Mouse (Mus musculus) liver, embryonic 14.5 days (tissue): ENCODE results near the gene Cope. TPM values are rescaled to one million over a fixed set of nuclear protein-coding genes. Genes with fewer than 3 reads are reported as not detected.

Source experiments
- ATAC-seq: fragments of 200-750 bp; cut with Nextera tagmentation; 2 replicates; pipeline ENCODE4 v1.8.0; 2017; ENCODE audit warnings: moderate number of reproducible peaks, mild to moderate bottlenecking, moderate library complexity; ENCODE audit not compliant: insufficient read depth
- DNase-seq, 3 experiments: peaks; one replicate each; pipeline ENCODE4 v3.0.0-alpha.2; 2012 to 2013; ENCODE audit warnings: low read depth in 3 of 3, low spot score in 3 of 3
- H3K27ac ChIP-seq: fragments of 300-500 bp; sonication (generic); 2 replicates; pipeline ENCODE4 v1.5.1; 2014; ENCODE audit warnings: moderate library complexity, mild to moderate bottlenecking, control low read depth, inconsistent platforms
- H3K27me3 ChIP-seq: fragments of 300-500 bp; sonication (generic); 2 replicates; pipeline ENCODE4 v1.6.1; 2014; ENCODE audit warnings: mild to moderate bottlenecking, low read length, moderate library complexity; ENCODE audit not compliant: control insufficient read depth, insufficient read depth
- H3K36me3 ChIP-seq: fragments of 300-500 bp; sonication (generic); replicated peaks from 2 replicates; pipeline ENCODE4 v1.6.1; 2014; ENCODE audit warnings: low read depth; ENCODE audit not compliant: control insufficient read depth, insufficient read depth
- H3K4me1 ChIP-seq, 2 experiments: fragments of 200-500 bp in 1 of 2; fragments of 300-500 bp in 1 of 2; sonication (generic) in 1 of 2; replicated peaks; 2 replicates each; pipeline ENCODE4 v1.6.1; 2012 to 2014; ENCODE audit warnings: antibody characterized with exemption in 1 of 2, inconsistent platforms in 1 of 2, low read length in 1 of 2; ENCODE audit not compliant: control insufficient read depth in 2 of 2, insufficient read depth in 2 of 2
- H3K4me2 ChIP-seq: fragments of 300-500 bp; sonication (generic); 2 replicates; pipeline ENCODE4 v1.6.1; 2014; ENCODE audit warnings: low read depth, mild to moderate bottlenecking, control low read depth, moderate library complexity
- H3K4me3 ChIP-seq, 2 experiments: fragments of 200-500 bp in 1 of 2; fragments of 300-500 bp in 1 of 2; sonication (generic) in 1 of 2; 2 replicates each; pipeline ENCODE4 v1.5.1; 2012 to 2014; ENCODE audit warnings: low read depth in 2 of 2, low read length in 2 of 2, mild to moderate bottlenecking in 2 of 2, control low read depth in 1 of 2, inconsistent platforms in 1 of 2, moderate library complexity in 1 of 2; ENCODE audit not compliant: insufficient read depth in 1 of 2
- H3K9ac ChIP-seq: fragments of 300-500 bp; sonication (generic); replicated peaks from 2 replicates; pipeline ENCODE4 v1.6.1; 2014; ENCODE audit warnings: mild to moderate bottlenecking, control low read depth, moderate library complexity
- H3K9me3 ChIP-seq: fragments of 300-500 bp; sonication (generic); 2 replicates; pipeline ENCODE4 v1.6.1; 2016; ENCODE audit warnings: low read length, mixed read lengths; ENCODE audit not compliant: control insufficient read depth
- CTCF ChIP-seq: IDR thresholded peaks from 2 replicates; pipeline ENCODE4 v1.5.1; 2016; ENCODE audit warnings: antibody characterized with exemption, low read depth, control low read depth
- EP300 ChIP-seq: IDR thresholded peaks from 2 replicates; pipeline ENCODE4 v1.6.1; 2016; ENCODE audit warnings: antibody characterized with exemption, low read depth
- WGBS: fragments of 180-500 bp; shearing (Covaris S2); extraction: QIAGEN DNeasy Blood & Tissue Kit; methylation state at CpG from one replicate; pipeline ENCODE4 v1.1.7; 2014; ENCODE audit not compliant: insufficient replicate concordance; 5-methylcytosine and 5-hydroxymethylcytosine counted together
- polyA plus RNA-seq, 2 experiments: library from polyadenylated mRNA; depleted of rRNA in 1 of 2; stranded (reverse) in 1 of 2; unstranded in 1 of 2; fragments of >200 nt; fragmentation: Nextera tagmentation in 1 of 2; extraction: Ambion mirVana in 1 of 2; gene quantifications; 2 replicates each; pipeline versions ENCODE4 v1.2.1 to v1.2.3; 2012 to 2014

Gene Cope
- polyA plus RNA-seq, 2 experiments, result 138 to 171 TPM

DNA sequence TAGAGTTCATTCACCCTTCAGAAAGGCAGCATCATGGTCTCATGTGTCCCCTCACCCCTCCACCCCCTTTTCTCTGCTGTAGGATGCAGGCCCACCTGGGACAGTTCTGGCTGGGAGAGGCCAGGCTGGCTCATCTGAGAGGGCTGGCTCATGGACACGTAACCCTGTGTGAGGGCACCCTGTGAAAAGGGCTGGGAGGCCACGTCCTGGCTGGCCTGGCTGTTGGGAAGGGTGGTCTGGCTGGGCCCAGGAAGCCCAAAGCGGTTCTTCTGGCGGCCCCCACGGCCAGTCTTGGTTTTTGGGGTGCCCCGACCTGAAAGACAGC lies 30.5 kb downstream of the Cope start:
- Histone ChIP-seq H3K4me3 (no peak overlapping the region), H3K9ac (no peak overlapping the region), H3K36me3 (peaks cover 70% of the 10 kb centered on the region), H3K27me3 (no peaks in the 10 kb centered on the region), H3K4me2 (no peak overlapping the region), H3K4me1 (peaks cover 5 to 11% of the 10 kb centered on the region in 2 experiments), H3K27ac (no peak overlapping the region), H3K9me3 (no peaks in the 10 kb centered on the region)
- no peak for TF ChIP-seq CTCF
- no peak for TF ChIP-seq EP300
- ATAC-seq, result no peak
- 89% methylated on average over 6 of the region's 6 CpGs for WGBS
- no peak for DNase-seq

DNA sequence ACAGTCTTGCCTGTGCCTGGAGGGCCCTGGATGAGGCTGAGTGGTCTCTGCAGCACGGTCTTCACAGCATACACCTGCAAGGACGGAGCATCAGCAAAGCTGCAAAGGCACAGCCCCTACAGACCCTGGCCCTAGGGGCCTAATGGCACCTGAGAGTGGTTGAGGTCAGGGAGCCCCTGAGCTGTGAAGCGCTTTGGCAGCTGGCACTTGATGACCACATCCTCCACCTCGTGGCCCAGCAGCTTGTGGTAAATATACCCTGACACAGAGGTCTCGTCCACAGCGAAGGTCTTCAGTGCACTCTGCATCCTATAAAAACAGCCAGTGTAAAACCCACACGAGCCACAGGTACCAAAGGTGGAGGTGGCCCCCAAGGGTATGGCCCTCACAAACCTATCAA lies 36.6 kb downstream of the Cope start:
- no peak for ATAC-seq
- WGBS, result 78% methylated on average over 7 of the region's 7 CpGs
- Histone ChIP-seq H3K27ac (no peak overlapping the region), H3K4me3 (no peak overlapping the region), H3K36me3 (peaks cover 96% of the 10 kb centered on the region), H3K4me2 (no peak overlapping the region), H3K4me1 (no peaks in the 10 kb centered on the region), H3K27me3 (no peaks in the 10 kb centered on the region), H3K9me3 (no peaks in the 10 kb centered on the region), H3K9ac (no peak overlapping the region)
- no peak for DNase-seq
- TF ChIP-seq CTCF (no peak), EP300 (no peak)

DNA sequence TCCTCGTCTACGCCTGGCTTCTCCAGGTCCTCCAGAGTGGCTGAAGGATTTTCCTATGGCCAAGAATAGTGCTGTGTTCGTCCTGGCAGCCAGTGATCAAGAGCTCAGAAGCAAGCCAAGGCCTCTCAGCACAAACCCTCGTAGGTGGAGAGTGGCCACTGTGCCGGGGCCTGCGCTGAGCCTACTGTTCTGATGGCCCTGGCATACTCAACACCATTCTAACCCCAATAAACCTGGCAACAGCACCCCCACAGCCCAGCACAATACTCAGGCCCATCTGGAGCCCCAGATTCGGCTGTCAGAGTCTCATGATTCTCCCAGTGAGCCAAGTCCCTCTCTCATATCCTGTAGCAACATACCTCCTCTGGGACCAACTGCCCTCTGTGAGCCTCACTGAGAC lies 38.3 kb downstream of the Cope start:
- Histone ChIP-seq H3K4me2 (no peak overlapping the region), H3K9ac (no peak overlapping the region), H3K4me1 (peaks cover 4 to 9% of the 10 kb centered on the region in 2 experiments; a peak in 3 of 4 replicates), H3K9me3 (no peaks in the 10 kb centered on the region), H3K27me3 (no peaks in the 10 kb centered on the region), H3K4me3 (no peak overlapping the region), H3K27ac (no peak overlapping the region), H3K36me3 (peaks cover 84% of the 10 kb centered on the region)
- no peak for DNase-seq
- TF ChIP-seq EP300 (no peak), CTCF (no peak)
- ATAC-seq, result no peak
- WGBS, result 86% methylated on average over 7 of the region's 7 CpGs

DNA sequence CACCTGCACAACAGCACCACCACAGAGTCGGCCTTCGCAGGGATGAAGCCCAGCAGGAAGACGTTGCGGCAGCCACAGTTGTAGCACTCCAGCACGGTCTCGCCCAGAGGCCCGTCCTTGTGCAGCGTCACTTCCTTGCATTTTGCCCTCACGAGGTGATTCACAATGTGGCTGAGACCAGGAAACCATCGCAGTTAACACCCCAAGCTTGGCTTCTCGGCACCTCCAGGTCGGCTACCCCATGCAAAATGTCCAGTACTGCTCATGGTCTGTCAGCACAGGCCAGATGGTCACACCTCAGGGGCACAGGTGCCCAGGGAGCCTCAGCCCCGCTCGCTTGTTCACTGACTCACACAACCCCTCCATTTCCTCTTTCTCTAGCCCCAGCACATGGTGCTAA lies 39.7 kb downstream of the Cope start:
- no peak overlapping the region for H3K9ac ChIP-seq
- no peaks in the 10 kb centered on the region for H3K27me3 ChIP-seq
- no peak for TF ChIP-seq EP300
- TF ChIP-seq CTCF, result no peak
- DNase-seq (no peak), ATAC-seq (no peak)
- H3K4me1 ChIP-seq, result peaks cover 4 to 17% of the 10 kb centered on the region in 2 experiments; a peak in 3 of 4 replicates
- no peak overlapping the region for H3K27ac ChIP-seq
- peaks cover 78% of the 10 kb centered on the region for H3K36me3 ChIP-seq
- WGBS, result 81% methylated on average over 14 of the region's 14 CpGs
- H3K4me2 ChIP-seq, result no peak overlapping the region
- no peaks in the 10 kb centered on the region for H3K9me3 ChIP-seq
- H3K4me3 ChIP-seq, result no peak overlapping the region

DNA sequence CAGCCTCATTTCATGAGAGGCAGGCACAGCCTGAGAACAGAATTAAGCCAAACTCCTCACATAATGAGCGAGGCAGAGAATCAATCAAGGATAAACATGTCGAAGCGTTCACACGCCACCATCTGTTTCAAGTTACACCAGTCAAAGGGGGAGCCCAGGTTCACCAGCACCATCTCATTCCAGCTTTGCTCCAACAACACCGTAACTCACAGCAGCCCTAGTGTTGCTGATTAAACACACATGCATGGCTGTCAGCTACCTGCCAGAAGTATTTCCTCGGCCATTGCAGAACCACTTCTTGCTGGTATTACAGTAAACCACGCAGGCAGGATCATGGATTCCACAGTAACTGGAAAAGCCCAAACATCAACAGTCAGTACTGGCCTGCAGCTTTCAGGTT lies 40.8 kb downstream of the Cope start:
- H3K4me1 ChIP-seq, result peaks cover 7 to 20% of the 10 kb centered on the region in 2 experiments
- peaks cover 75% of the 10 kb centered on the region for H3K36me3 ChIP-seq
- H3K27ac ChIP-seq, result no peak overlapping the region
- no peak overlapping the region for H3K9ac ChIP-seq
- no peaks in the 10 kb centered on the region for H3K9me3 ChIP-seq
- no peak overlapping the region for H3K4me3 ChIP-seq
- TF ChIP-seq CTCF (no peak), EP300 (no peak)
- DNase-seq (no peak), ATAC-seq (no peak)
- H3K4me2 ChIP-seq, result no peak overlapping the region
- H3K27me3 ChIP-seq, result no peaks in the 10 kb centered on the region
- WGBS, result 86% methylated on average over 7 of the region's 7 CpGs
